Mouse (Mus musculus) limb, embryonic 14.5 days (tissue): ENCODE measurements around the gene Ch25h. TPM values are rescaled to one million over a fixed set of nuclear protein-coding genes. Genes with fewer than 3 reads are reported as not detected.

ENCODE experiments used
- ATAC-seq: fragments of 200-750 bp; cut with Nextera tagmentation; 2 replicates; pipeline ENCODE4 v1.8.0; 2017; ENCODE audit warnings: low read depth, moderate number of reproducible peaks, moderate TSS enrichment; ENCODE audit not compliant: low FRiP score
- DNase-seq: peaks from one replicate; pipeline ENCODE4 v3.0.0-alpha.2; 2015; ENCODE audit warnings: low spot score
- H3K27ac ChIP-seq: fragments of 300-500 bp; sonication (generic); replicated peaks from 2 replicates; pipeline ENCODE4 v1.5.1; 2014; ENCODE audit warnings: low read depth, mild to moderate bottlenecking, low read length, moderate library complexity, mixed read lengths
- H3K27me3 ChIP-seq: fragments of 300-500 bp; sonication (generic); 2 replicates; pipeline ENCODE4 v1.6.1; 2014; ENCODE audit warnings: low read length, mixed read lengths; ENCODE audit not compliant: control insufficient read depth, insufficient read depth
- H3K36me3 ChIP-seq: fragments of 300-500 bp; sonication (generic); 2 replicates; pipeline ENCODE4 v1.6.1; 2014; ENCODE audit warnings: mild to moderate bottlenecking, low read length, moderate library complexity, mixed read lengths; ENCODE audit not compliant: control insufficient read depth, insufficient read depth
- H3K4me1 ChIP-seq: fragments of 300-500 bp; sonication (generic); 2 replicates; pipeline ENCODE4 v1.6.1; 2014; ENCODE audit warnings: antibody characterized with exemption, low read length, mixed read lengths; ENCODE audit not compliant: control insufficient read depth, insufficient read depth
- H3K4me2 ChIP-seq: fragments of 300-500 bp; sonication (generic); replicated peaks from 2 replicates; pipeline ENCODE4 v1.6.1; 2014; ENCODE audit warnings: low read depth, mild to moderate bottlenecking, low read length, moderate library complexity; ENCODE audit not compliant: severe bottlenecking
- H3K4me3 ChIP-seq: fragments of 300-500 bp; sonication (generic); replicated peaks from 2 replicates; pipeline ENCODE4 v1.5.1; 2014; ENCODE audit warnings: low read length
- H3K9ac ChIP-seq: fragments of 300-500 bp; sonication (generic); 2 replicates; pipeline ENCODE4 v1.6.1; 2014; ENCODE audit warnings: mild to moderate bottlenecking, low read depth, low read length, moderate library complexity; ENCODE audit not compliant: severe bottlenecking
- H3K9me3 ChIP-seq: fragments of 300-500 bp; sonication (generic); 2 replicates; pipeline ENCODE4 v1.6.1; 2016; ENCODE audit warnings: low read length; ENCODE audit not compliant: control insufficient read depth
- POLR2A ChIP-seq: fragments of 200-500 bp; IDR thresholded peaks from 2 replicates; pipeline ENCODE4 v1.8.0; 2012; ENCODE audit warnings: inconsistent platforms, mild to moderate bottlenecking, moderate library complexity, borderline replicate concordance; ENCODE audit not compliant: insufficient read depth, insufficient read length; ENCODE audit errors: extremely low read depth
- WGBS: fragments of 180-500 bp; shearing (Covaris S2); extraction: QIAGEN DNeasy Blood & Tissue Kit; methylation state at CpG from one replicate; pipeline ENCODE4 v1.1.7; 2014; 5-methylcytosine and 5-hydroxymethylcytosine counted together
- polyA plus RNA-seq, 2 experiments: library from polyadenylated mRNA; depleted of rRNA in 1 of 2; stranded (reverse) in 1 of 2; unstranded in 1 of 2; fragments of >200 nt; fragmentation: Nextera tagmentation in 1 of 2; extraction: Ambion mirVana in 1 of 2; gene quantifications; 2 replicates each; pipeline versions ENCODE4 v1.2.1 to v1.2.3; 2012 to 2014

Ch25h gene
- polyA plus RNA-seq, 2 experiments = 29.3 to 42.0 TPM

GRCm38 (mm10) chr19:34468794-34469193 is 6.2 kb downstream of the Ch25h start:
- Histone ChIP-seq H3K27ac (no peak overlapping the region), H3K9ac (no peak overlapping the region), H3K9me3 (no peaks in the 10 kb centered on the region), H3K4me2 (no peak overlapping the region), H3K36me3 (no peaks in the 10 kb centered on the region), H3K4me3 (no peak overlapping the region), H3K4me1 (no peaks in the 10 kb centered on the region), H3K27me3 (peaks cover 8% of the 10 kb centered on the region)
- no peak for ATAC-seq
- no peak for DNase-seq
- WGBS = 43% methylated on average over 3 of the region's 3 CpGs
- TF ChIP-seq POLR2A = no peak

DNA sequence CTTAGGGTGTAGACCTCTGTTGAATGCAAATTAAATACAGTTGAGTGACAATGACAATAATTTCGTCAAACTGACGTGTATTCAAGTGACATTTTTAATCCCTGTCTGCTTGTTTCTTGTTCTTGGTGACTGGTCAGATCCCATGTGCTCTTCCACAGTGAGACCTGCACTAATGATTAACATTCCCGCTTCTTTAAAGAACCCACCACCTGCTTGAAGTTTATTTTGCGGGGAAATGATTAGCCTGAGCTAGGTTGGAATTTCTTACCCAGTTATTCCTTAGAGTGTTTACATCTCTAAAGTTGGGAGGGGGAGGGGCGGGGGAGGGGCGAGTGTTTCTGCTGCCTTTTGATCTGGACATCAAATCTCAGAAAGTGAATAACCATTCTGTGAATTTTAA is 6.7 kb downstream of the Ch25h start:
- no peak for DNase-seq
- no peak for ATAC-seq
- no peak for TF ChIP-seq POLR2A
- Histone ChIP-seq H3K4me1 (no peaks in the 10 kb centered on the region), H3K9me3 (no peaks in the 10 kb centered on the region), H3K27ac (no peak overlapping the region), H3K4me2 (no peak overlapping the region), H3K27me3 (peaks cover 4% of the 10 kb centered on the region; the same call in 1 of the 2 replicates), H3K4me3 (no peak overlapping the region), H3K36me3 (no peaks in the 10 kb centered on the region), H3K9ac (no peak overlapping the region)
- WGBS = 46% methylated on average over 6 of the region's 6 CpGs

GRCm38 (mm10) chr19:34464453-34464852 is 10.5 kb downstream of the Ch25h start:
- H3K27ac ChIP-seq = no peak overlapping the region
- no peak overlapping the region for H3K4me2 ChIP-seq
- H3K27me3 ChIP-seq = no peaks in the 10 kb centered on the region
- TF ChIP-seq POLR2A = no peak
- no peak for ATAC-seq
- H3K4me1 ChIP-seq = no peaks in the 10 kb centered on the region
- H3K9me3 ChIP-seq = no peaks in the 10 kb centered on the region
- H3K4me3 ChIP-seq = no peak overlapping the region
- no peak overlapping the region for H3K9ac ChIP-seq
- 76% methylated on average over 3 of the region's 3 CpGs for WGBS
- H3K36me3 ChIP-seq = no peaks in the 10 kb centered on the region
- DNase-seq = no peak

DNA sequence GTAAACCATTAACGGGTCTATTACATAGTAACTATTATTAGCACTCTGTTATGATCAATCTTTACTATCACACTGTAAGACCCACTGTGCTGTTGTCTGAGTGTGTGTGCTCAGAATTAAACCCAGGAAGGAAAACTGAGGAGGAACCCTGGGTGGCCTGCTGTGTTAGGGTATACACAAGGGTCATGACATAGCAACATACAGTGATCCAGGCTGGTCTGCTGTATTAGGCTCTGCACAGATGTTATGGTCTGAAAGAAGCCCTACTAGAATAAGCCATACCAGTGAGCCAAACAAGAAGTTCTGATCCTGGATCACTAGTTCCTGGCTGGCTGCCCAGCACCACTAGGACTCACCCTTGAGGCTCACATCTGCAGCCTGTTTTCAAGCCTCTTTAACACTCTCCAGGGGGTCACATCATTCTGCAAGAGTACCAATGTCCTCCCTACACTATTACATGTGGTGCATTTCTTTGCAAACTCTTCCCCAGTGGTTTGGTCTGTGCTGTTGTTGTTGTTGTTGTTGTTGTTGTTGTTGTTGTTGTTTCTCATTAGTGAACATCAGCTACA is 13.4 kb downstream of the Ch25h start:
- Histone ChIP-seq H3K4me1 (no peaks in the 10 kb centered on the region), H3K9ac (no peak overlapping the region), H3K27ac (no peak overlapping the region), H3K4me2 (no peak overlapping the region), H3K27me3 (no peaks in the 10 kb centered on the region), H3K36me3 (no peaks in the 10 kb centered on the region), H3K4me3 (no peak overlapping the region), H3K9me3 (no peaks in the 10 kb centered on the region)
- no peak for TF ChIP-seq POLR2A
- ATAC-seq = no peak
- WGBS = 83% methylated on average over 1 of the region's 1 CpGs
- peak; percentile 57 for DNase-seq

GRCm38 (mm10) chr19:34450784-34451370 is 24.1 kb downstream of the Ch25h start:
- Histone ChIP-seq H3K9ac (no peak overlapping the region), H3K9me3 (no peaks in the 10 kb centered on the region), H3K4me3 (no peak overlapping the region), H3K4me1 (no peaks in the 10 kb centered on the region), H3K36me3 (no peaks in the 10 kb centered on the region), H3K4me2 (no peak overlapping the region), H3K27me3 (no peaks in the 10 kb centered on the region), H3K27ac (no peak overlapping the region)
- TF ChIP-seq POLR2A = no peak
- peak; percentile 40 for DNase-seq
- ATAC-seq = no peak
- WGBS = 42% methylated on average over 1 of the region's 1 CpGs
